Mouse (Mus musculus): ENCODE results near the gene Mms22l.
"Not testable (repeated sequence)": the region's sequence is repeated elsewhere in the genome, so short reads cannot be mapped to it uniquely, and the experiment has no call there.

Mms22l gene

DNA sequence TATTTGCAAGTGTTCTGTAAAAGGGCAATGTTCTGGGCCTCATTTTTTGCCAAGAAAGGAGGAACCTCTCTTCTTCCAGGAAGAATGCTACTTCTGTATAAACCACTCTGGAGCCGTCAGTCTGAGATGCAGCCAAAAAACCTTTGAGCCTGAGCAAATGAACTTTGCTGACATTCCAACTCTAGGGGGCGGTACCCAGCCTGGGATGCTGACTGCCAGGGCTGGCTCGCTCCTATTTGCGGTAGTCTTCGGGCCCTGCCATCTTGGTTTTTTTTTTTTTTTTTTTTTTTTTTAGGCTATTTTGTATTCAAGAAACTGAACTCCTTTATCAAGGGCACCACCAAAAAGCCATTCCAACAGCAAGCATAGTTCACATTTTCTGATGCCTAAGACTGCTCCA is 124.2 kb downstream of the Mms22l start:
- peak; percentile 5 for DNase-seq (ENCODE audit: low spot score)

DNA sequence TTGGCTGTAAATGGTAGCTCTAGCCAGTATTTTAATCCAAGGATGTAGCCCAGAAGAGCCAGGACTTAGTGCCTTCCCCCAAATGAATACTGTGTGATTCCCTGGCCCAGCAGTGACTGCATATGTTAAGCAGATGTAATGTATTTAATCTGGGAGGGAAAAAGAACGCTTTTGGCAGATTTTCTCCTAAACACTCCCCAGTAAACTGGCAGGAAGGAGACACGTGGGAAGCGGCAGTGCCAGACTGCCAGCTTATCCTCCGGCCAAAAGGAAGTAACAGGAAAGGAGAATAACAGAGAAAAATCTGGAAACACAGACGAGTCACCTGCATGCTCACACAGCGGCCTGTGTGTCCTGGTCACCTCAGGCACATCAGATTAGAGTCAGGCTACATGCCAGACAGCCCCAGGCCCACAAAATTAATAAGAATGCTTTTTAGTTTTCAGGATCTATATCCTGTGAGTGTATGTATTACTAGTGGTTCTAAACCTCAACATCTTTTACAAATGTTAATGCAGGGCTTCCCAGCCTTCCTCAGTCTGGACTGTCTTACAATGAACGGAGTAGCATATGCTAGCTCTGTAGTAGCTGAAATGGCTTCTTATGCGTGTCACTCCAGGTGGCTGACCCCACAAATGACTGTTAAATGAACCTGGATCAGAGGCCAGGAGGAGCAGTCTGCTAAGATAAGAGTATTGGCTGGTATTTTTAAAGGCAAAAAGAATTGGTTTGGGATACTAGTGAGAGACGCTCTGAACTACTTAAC is 125.4 kb downstream of the Mms22l start:
- DNase-seq (ENCODE audit: low spot score): no peak

DNA sequence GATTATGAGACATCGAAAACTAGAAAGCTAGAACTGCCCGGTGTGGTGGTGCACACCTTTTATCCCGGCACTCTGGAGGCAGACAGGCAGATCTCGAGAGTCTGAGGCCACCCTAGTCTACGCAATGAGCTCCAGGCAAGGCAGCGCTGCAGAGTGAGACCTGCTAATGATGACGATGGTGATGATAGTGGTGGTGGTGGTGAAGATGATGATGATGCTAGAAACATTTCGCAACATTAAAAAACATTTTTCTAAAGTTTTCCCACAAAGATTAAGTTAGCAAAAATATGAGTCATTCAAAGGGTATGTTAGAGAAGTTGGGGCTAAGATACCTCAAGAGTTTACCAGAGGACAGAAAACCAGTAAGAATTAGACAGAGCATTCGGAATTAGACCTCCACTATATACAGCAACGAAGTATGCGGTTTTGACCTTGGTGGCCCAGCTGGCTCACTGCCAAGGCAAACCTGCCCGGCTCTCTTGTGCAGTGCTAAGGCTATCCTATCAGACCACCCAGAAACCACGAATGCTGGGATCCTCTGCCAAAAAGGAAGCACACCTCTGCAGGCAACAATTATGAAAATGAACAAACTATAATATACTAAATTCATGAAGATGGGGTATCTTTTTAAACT is 129.8 kb downstream of the Mms22l start:
- DNase-seq (ENCODE audit: low spot score): no peak

DNA sequence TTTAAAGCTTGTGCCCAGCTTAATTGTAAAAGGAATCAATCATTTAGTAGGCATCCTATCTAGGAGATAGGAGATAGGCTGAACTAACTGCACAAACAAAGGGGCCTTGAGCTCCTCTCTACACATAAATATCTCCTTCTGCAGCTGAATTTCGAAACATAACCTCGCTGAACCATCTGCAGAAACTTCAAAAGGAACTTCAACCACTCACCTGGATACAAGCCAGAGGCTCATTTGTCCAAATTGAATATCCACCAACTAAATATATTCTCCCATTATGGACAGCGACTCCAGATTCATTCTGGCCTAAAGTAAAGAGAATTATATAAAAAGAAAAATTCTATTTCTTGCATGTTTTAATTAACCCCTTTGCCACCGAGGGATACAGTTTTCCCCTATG is 130.4 kb downstream of the Mms22l start:
- DNase-seq (ENCODE audit: low spot score): no peak

DNA sequence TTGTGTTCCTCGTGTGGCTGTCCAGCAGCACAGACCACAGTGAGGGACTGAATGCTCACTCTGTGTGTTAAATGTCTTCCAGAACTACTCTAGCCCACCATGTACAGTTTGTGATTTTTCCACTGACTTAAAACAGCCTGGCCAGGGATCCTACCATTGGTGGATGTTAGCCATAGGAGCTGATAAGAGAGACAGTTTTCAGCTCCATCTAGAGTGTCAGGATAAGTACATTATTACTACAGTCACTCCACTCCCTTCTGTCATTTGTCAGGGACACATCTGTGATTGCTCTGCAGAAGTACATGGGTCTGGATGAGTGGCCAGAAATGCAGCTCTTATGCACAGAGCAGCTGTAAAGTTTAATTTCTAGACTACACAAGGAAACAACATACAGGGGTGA is 131.6 kb downstream of the Mms22l start:
- DNase-seq (ENCODE audit: low spot score): no peak

DNA sequence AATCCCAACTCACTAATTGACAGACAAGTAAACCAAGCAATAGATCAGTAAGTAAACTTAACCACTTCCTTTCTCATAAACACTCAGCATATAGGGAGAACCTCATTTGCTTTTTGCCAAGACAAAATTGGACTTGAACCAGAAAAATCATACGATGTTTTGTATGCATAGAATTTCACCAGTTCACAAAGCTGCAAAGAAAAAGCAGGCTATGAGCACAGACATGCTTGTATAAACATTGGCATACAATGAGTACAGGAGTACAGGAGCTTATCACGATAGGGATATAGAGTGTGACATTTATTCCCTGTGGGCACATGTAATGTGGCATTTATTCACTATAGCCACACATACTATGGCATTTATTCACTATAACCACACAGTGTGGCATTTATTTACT is 134.2 kb downstream of the Mms22l start:
- no peak for DNase-seq (ENCODE audit: low spot score)

DNA sequence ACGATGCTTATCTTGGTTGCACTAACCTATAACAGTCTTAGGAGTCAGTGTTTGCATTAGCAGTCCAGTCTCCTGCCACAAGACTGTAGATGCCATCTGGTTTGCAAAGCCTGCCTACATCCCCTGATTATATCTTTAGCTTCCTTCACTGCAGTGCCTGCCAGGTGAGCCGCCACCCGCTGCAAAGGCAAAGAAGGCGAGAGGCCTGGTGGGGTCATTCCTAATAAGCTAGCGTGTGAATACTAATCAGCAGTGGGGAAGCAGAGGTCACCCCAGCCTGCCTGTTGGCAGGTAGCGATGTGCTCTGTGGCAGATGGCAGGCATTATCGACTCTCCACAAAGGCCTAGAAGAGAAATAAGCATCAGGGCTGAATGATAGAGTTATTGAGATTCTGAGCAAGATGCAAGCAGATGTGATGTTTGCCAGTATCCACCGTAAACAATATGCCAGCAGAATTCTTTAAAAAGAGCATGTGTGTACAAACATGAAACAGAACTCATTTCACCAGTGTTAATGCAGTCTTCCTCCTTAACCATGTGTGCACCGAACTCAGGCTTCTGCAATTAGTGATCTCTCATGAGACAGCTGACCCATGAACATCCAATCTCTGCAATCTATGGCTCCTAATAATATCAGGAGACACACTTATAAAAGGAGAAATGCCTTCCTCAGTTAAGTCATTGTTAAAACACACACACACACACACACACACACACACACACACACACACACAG is 135.1 kb downstream of the Mms22l start:
- no peak for DNase-seq (ENCODE audit: low spot score)

DNA sequence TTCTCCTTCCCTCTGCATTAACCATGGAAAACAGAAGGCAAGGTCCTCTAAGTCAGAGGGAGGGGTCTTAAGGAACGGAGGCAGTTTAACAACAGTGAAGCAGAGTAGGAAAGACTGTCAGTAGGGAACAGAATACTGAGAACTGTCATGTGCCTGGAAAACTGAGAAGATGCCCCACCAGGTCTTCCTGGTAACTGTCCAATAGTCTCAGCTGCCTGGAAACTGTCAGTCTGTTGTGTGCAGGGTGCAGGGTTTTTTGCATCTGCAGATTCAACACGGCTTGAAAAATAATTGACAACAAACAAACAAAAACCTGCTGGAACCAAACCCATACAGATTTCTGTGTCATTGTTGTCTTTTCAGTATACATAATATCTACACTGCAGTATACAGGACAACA is 146.1 kb downstream of the Mms22l start:
- no peak for DNase-seq (ENCODE audit: low spot score)

DNA sequence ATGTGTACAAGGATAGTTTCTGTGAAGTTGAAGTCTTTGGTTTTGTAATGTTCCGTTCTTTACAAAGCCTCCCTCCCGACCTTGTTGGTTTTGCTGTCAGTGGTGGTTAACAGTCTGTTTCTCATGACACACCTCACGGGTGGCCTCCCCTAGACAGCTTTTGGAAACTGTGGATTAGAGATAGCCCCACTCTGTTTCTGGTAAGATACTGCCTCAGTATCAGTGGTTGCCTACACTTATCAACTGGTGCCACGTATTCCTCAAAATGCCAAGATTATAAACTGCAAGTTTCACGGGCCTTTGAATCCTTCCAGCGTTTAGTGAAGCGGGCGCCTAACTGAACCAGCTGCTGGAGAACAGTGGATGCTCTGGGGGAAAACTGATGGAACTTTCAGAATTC is 148.5 kb downstream of the Mms22l start:
- DNase-seq (ENCODE audit: low spot score): not testable (repeated sequence)

Measured in lung, postnatal 25 days (tissue).